21 mouse cellular contexts compared by ENCODE assay signal in the genomic region with DNA sequence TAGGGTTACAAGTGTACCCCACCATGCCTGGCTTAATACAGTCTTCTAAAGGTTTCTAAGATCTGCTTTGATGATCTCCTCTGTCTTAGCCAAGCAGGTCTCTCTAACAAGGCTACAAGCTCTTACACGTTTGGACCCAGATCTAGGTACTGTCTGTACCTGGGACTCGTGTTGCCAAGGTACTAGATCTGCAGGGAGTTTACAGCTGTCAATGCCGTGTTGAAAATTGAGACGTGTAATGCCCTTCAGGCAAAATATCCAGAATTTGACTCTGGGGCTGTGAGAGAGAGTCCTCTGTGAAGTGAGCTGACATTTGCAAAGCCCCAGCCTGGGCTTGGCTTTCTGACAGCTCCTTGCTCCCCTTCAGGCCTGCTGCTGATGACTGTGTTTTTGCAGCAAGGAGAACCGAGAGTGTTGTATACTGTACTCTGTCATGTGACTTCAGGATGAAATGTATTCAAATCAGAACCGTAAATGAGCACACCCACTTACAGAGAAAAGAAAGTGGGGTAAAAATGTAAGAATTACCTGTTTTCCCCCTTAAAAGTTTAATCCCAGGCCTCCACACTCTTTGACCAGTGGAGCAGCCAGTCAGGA. TPM values are rescaled to one million over a fixed set of nuclear protein-coding genes. Genes with fewer than 3 reads are reported as not detected.
A peak's percentile ranks its signal among the peaks of the same experiment; 100 is the strongest.
DNase-seq lines count a peak whose midpoint lies in the region; ATAC-seq and TF ChIP-seq lines count a peak whose summit lies in the region.
"Had no signal": no experiment of that assay in that cellular context is flagged by ENCODE, and none has a peak within 500 bp of the region (broad histone marks: within the 10 kb centered on the region; RNA-seq: fewer than 3 reads in every experiment).

No protein-coding gene starts in this region.

- TF ChIP-seq CTCF in intestine, postnatal 0 days (IDR thresholded peaks at IDR 0.05; ENCODE audit: low read depth) = no peak

- H3K4me1 ChIP-seq in intestine, postnatal 0 days (replicated peaks; ENCODE audit: control insufficient read depth, insufficient read depth, low read length) = no peaks in the 10 kb centered on the region
- H3K4me1 ChIP-seq: midbrain, embryonic 12.5 days; neural tube, embryonic 13.5 days had no signal

- no peaks in the 10 kb centered on the region for H3K36me3 ChIP-seq in intestine, postnatal 0 days (ENCODE audit: control insufficient read depth, insufficient read depth)
- H3K36me3 ChIP-seq: forebrain, embryonic 10.5 days; G1E; hindbrain, embryonic 15.5 days; lung, embryonic 15.5 days; midbrain, embryonic 12.5 days; neural tube, embryonic 13.5 days had no signal

- 62% methylated on average over 6 of the region's 6 CpGs for WGBS in intestine, postnatal 0 days

- H3K9ac ChIP-seq in intestine, postnatal 0 days (ENCODE audit: low read depth, low read length) = no peak overlapping the region
- H3K9ac ChIP-seq: hindbrain, embryonic 15.5 days; lung, embryonic 15.5 days; midbrain, embryonic 12.5 days; neural tube, embryonic 13.5 days had no signal

- H3K4me3 ChIP-seq in intestine, postnatal 0 days (ENCODE audit: low read depth, low read length) = no peak overlapping the region
- H3K4me3 ChIP-seq: forebrain, embryonic 10.5 days; hindbrain, embryonic 15.5 days; lung, embryonic 15.5 days; midbrain, embryonic 12.5 days; neural tube, embryonic 13.5 days had no signal

- no peak for ATAC-seq in intestine, postnatal 0 days
- ATAC-seq in monocyte, adult 5-6 weeks (replicated peaks; ENCODE audit: insufficient number of reproducible peaks, low FRiP score, low TSS enrichment, poor library complexity, severe bottlenecking) = peak; percentile 45
- ATAC-seq: CD4-positive, CD25-positive, alpha-beta regulatory T cell, adult 4 months had no signal

- peak; percentile 71 to 72 for DNase-seq in B cell, adult 2 months
- peak; percentile 20 for DNase-seq in NIH3T3 (ENCODE audit: low read depth)
- no peak for DNase-seq in layer of hippocampus, adult 18-20 months (ENCODE audit: low spot score in 2 of 2)
- no peak for DNase-seq in T-cell, adult 2 months (ENCODE audit: low spot score)
- no peak for DNase-seq in urinary bladder, postnatal 4 days (ENCODE audit: low spot score in 2 of 2)
- DNase-seq: cerebellum, postnatal 10 days; heart, adult 11 months; heart, postnatal 36 days; kidney, adult 18-20 months; layer of hippocampus, postnatal 36 days; thymus, postnatal 14 days had no signal

- 0 out of 2 replicates have a peak overlapping the region, but pooled peaks have one; percentile 1 for H3K27ac ChIP-seq in intestine, postnatal 0 days (ENCODE audit: low read depth, low read length)
- H3K27ac ChIP-seq: forebrain, embryonic 10.5 days; hindbrain, embryonic 15.5 days; kidney, postnatal 0 days; lung, embryonic 15.5 days; midbrain, embryonic 12.5 days; neural tube, embryonic 13.5 days had no signal

- no peaks in the 10 kb centered on the region for H3K9me3 ChIP-seq in intestine, postnatal 0 days (ENCODE audit: control insufficient read depth)
- H3K9me3 ChIP-seq: forebrain, embryonic 10.5 days; G1E; hindbrain, embryonic 15.5 days; lung, embryonic 15.5 days; midbrain, embryonic 12.5 days; neural tube, embryonic 13.5 days had no signal

- no peaks in the 10 kb centered on the region for H3K27me3 ChIP-seq in intestine, postnatal 0 days (replicated peaks; ENCODE audit: control insufficient read depth, insufficient read depth, low read length)
- H3K27me3 ChIP-seq: hindbrain, embryonic 15.5 days; lung, embryonic 15.5 days; neural tube, embryonic 13.5 days had no signal

- no peak overlapping the region for H3K4me2 ChIP-seq in intestine, postnatal 0 days (replicated peaks; ENCODE audit: low read depth)
- H3K4me2 ChIP-seq: hindbrain, embryonic 15.5 days; lung, embryonic 15.5 days; midbrain, embryonic 12.5 days; neural tube, embryonic 13.5 days had no signal

RNA-seq across cellular contexts. Expression of a gene that starts 26.0 kb away (rescaled TPM):
- polyA plus RNA-seq in intestine, postnatal 0 days (2015; fragmentation: Nextera tagmentation; extraction: Ambion mirVana) = 10.2 and 12.0 TPM in 2 replicates
- 58.8 to 70.8 TPM (median 64.9 TPM) in 3 replicates for total RNA-seq in monocyte, adult 5-6 weeks (2017)
- 10 to 100 TPM; 41.8 to 42.0 TPM for total RNA-seq in layer of hippocampus, adult 18-20 months (2021)

Comparison
In these comparisons a context has a peak if more than half of its experiments do, and no peak if none do; other contexts are left out.
1. DNase-seq: peak in B cell, adult 2 months (2 of 2) and NIH3T3 (single experiment); none in layer of hippocampus, adult 18-20 months (0 of 2), T-cell, adult 2 months (single experiment) and urinary bladder, postnatal 4 days (0 of 2).